Mouse (Mus musculus): ENCODE data around the gene Rgs8. TPM values are rescaled to one million over a fixed set of nuclear protein-coding genes. Genes with fewer than 3 reads are reported as not detected.
A peak's percentile ranks its signal among the peaks of the same experiment; 100 is the strongest.

The Rgs8 gene
- total and polyA plus RNA-seq, 3 experiments: not detected

GRCm38 (mm10) chr1:153711544-153712262, 58.9 kb downstream of the Rgs8 start:
- TF ChIP-seq JUND (conservative IDR thresholded peaks at IDR 0.05; ENCODE audit: low read depth, low read length): no peak
- no peak for TF ChIP-seq TCF12 (IDR thresholded peaks at IDR 0.05; ENCODE audit: low read depth, low read length)
- no peak for TF ChIP-seq RCOR1 (conservative IDR thresholded peaks at IDR 0.05; ENCODE audit: low read depth, low read length)
- no peak for TF ChIP-seq ZC3H11A (IDR thresholded peaks at IDR 0.05; ENCODE audit: low read depth, low read length)
- TF ChIP-seq SIN3A (IDR thresholded peaks at IDR 0.05; ENCODE audit: low read length): no peak
- TF ChIP-seq CHD1 (IDR thresholded peaks at IDR 0.05; ENCODE audit: low read depth, low read length): no peak
- no peak for TF ChIP-seq UBTF (IDR thresholded peaks at IDR 0.05; ENCODE audit: low read depth, low read length)
- TF ChIP-seq PAX5 (IDR thresholded peaks at IDR 0.05; ENCODE audit: low read length): no peak
- TF ChIP-seq MXI1 (IDR thresholded peaks at IDR 0.05; ENCODE audit: low read depth, low read length): no peak
- TF ChIP-seq NRF1 (IDR thresholded peaks at IDR 0.05; ENCODE audit: low read depth, low read length): no peak
- TF ChIP-seq ETS1 (conservative IDR thresholded peaks at IDR 0.05; ENCODE audit: low read depth, low read length): no peak
- TF ChIP-seq HCFC1 (IDR thresholded peaks at IDR 0.05; ENCODE audit: low read depth, low read length): no peak
- TF ChIP-seq CHD2 (IDR thresholded peaks at IDR 0.05; ENCODE audit: low read length): no peak
- TF ChIP-seq ELF1 (IDR thresholded peaks at IDR 0.05; ENCODE audit: low read depth, low read length): no peak
- TF ChIP-seq POLR2A (IDR thresholded peaks at IDR 0.05; ENCODE audit: low read depth, low read length): no peak
- no peak for TF ChIP-seq MEF2A (IDR thresholded peaks at IDR 0.05; ENCODE audit: borderline replicate concordance, low read depth, low read length)
- TF ChIP-seq USF1 (IDR thresholded peaks at IDR 0.05; ENCODE audit: low read depth, low read length): no peak
- Histone ChIP-seq H3K9me3 (replicated peaks; ENCODE audit: low read length) (no peaks in the 10 kb centered on the region), H3K4me3 (replicated peaks in 1 of 3; ENCODE audit: low read depth in 2 of 3, low read length in 2 of 3, poor library complexity in 1 of 3) (no peak overlapping the region), H3K4me2 (ENCODE audit: insufficient read depth, low read depth, poor library complexity, severe bottlenecking) (no peak overlapping the region), H3K27ac (ENCODE audit: insufficient read depth, low read depth) (no peak overlapping the region), H3K36me3 (replicated peaks in 1 of 2; ENCODE audit: control insufficient read depth in 1 of 2, insufficient read depth in 1 of 2, low read length in 1 of 2) (no peaks in the 10 kb centered on the region), H3K27me3 (replicated peaks) (no peaks in the 10 kb centered on the region), H3K9ac (ENCODE audit: insufficient read depth, low read depth) (no peak overlapping the region), H3K4me1 (ENCODE audit: control insufficient read depth in 1 of 2, insufficient read depth in 2 of 2) (peaks cover 4 to 25% of the 10 kb centered on the region in 2 experiments), H3K79me2 (replicated peaks; ENCODE audit: control insufficient read depth, extremely low read depth, insufficient read depth, poor library complexity, severe bottlenecking) (no peaks in the 10 kb centered on the region)
- DNase-seq (ENCODE audit: extremely low read depth): no peak
- dilution Hi-C loops (cut with MboI; ENCODE audit: extremely low pct_ligation_motif_present, extremely low pct_unique_long_range_greater_than_20kb, low sequenced_read_pairs) (no loop called here), in situ Hi-C loops (cut with MboI; ENCODE audit: low pct_ligation_motif_present, low pct_unique_long_range_greater_than_20kb, low sequenced_read_pairs) (no loop called here)

- H3K27ac ChIP-seq (ENCODE audit: insufficient read depth, low read depth): no peak overlapping the region
- dilution Hi-C loops (cut with MboI; ENCODE audit: extremely low pct_ligation_motif_present, extremely low pct_unique_long_range_greater_than_20kb, low sequenced_read_pairs) (no loop called here), in situ Hi-C loops (cut with MboI; ENCODE audit: low pct_ligation_motif_present, low pct_unique_long_range_greater_than_20kb, low sequenced_read_pairs) (no loop called here)
- DNase-seq (ENCODE audit: extremely low read depth): no peak
- H3K4me3 ChIP-seq (replicated peaks in 1 of 3; ENCODE audit: low read depth in 2 of 3, low read length in 2 of 3, poor library complexity in 1 of 3): no peak overlapping the region
- H3K36me3 ChIP-seq (replicated peaks in 1 of 2; ENCODE audit: control insufficient read depth in 1 of 2, insufficient read depth in 1 of 2, low read length in 1 of 2): no peaks in the 10 kb centered on the region
- no peak overlapping the region for H3K4me2 ChIP-seq (ENCODE audit: insufficient read depth, low read depth, poor library complexity, severe bottlenecking)
- H3K27me3 ChIP-seq (replicated peaks): no peaks in the 10 kb centered on the region
- H3K9ac ChIP-seq (ENCODE audit: insufficient read depth, low read depth): no peak overlapping the region
- H3K9me3 ChIP-seq (replicated peaks; ENCODE audit: low read length): no peaks in the 10 kb centered on the region
- no peaks in the 10 kb centered on the region for H3K79me2 ChIP-seq (replicated peaks; ENCODE audit: control insufficient read depth, extremely low read depth, insufficient read depth, poor library complexity, severe bottlenecking)
- TF ChIP-seq TBP (conservative IDR thresholded peaks at IDR 0.05; ENCODE audit: low read depth, low read length) (no peak), TCF12 (IDR thresholded peaks at IDR 0.05; ENCODE audit: low read depth, low read length) (no peak), ZKSCAN1 (IDR thresholded peaks at IDR 0.05; ENCODE audit: borderline replicate concordance, low read depth, low read length) (no peak), JUN (IDR thresholded peaks at IDR 0.05; ENCODE audit: insufficient read depth, low read depth, low read length) (peak; percentile 36; the same call in 1 of the 2 replicates), RCOR1 (conservative IDR thresholded peaks at IDR 0.05; ENCODE audit: low read depth, low read length) (no peak), IRF4 (IDR thresholded peaks at IDR 0.05; ENCODE audit: low read depth, low read length) (peak; percentile 57; the same call in 1 of the 2 replicates), MAZ (IDR thresholded peaks at IDR 0.05; ENCODE audit: low read depth, low read length) (no peak), MAFK (IDR thresholded peaks at IDR 0.05; ENCODE audit: insufficient replicate concordance, low read length) (no peak), ZMIZ1 (IDR thresholded peaks at IDR 0.05; ENCODE audit: low read depth, low read length) (no peak), ELF1 (IDR thresholded peaks at IDR 0.05; ENCODE audit: low read depth, low read length) (no peak), JUND (conservative IDR thresholded peaks at IDR 0.05; ENCODE audit: low read depth, low read length) (peak; percentile 68), MAX (IDR thresholded peaks at IDR 0.05; ENCODE audit: low read length) (no peak), MYC (IDR thresholded peaks at IDR 0.05; ENCODE audit: low read depth, low read length) (no peak), GABPA (IDR thresholded peaks at IDR 0.05; ENCODE audit: insufficient replicate concordance, low read depth, low read length) (no peak), ZNF384 (IDR thresholded peaks at IDR 0.05; ENCODE audit: low read depth, low read length) (no peak), USF2 (conservative IDR thresholded peaks at IDR 0.05; ENCODE audit: low read depth, low read length) (no peak), HCFC1 (IDR thresholded peaks at IDR 0.05; ENCODE audit: low read depth, low read length) (no peak), E2F4 (IDR thresholded peaks at IDR 0.05; ENCODE audit: insufficient replicate concordance, low read depth, low read length) (no peak)
- peaks cover 4 to 20% of the 10 kb centered on the region in 2 experiments for H3K4me1 ChIP-seq (ENCODE audit: control insufficient read depth in 1 of 2, insufficient read depth in 2 of 2)
Observed at GRCm38 (mm10) chr1:153712633-153713032, 59.8 kb downstream of the Rgs8 start.
